Mouse (Mus musculus): ENCODE measurements at regions not wholly inside any gene's neighbourhood (a gene's known extent, or its start where the extent isn't known, plus 50 kb on each side); places are given as distances from the start of the nearest gene placed in this dataset.

- Histone ChIP-seq H3K27ac (no peak overlapping the region), H3K4me1 (replicated peaks) (0 out of 2 replicates have a peak, but pooled peaks cover 3% of the 10 kb centered on the region), H3K9me3 (no peaks in the 10 kb centered on the region), H3K36me3 (no peaks in the 10 kb centered on the region), H3K27me3 (ENCODE audit: insufficient read depth, poor library complexity, severe bottlenecking) (no peaks in the 10 kb centered on the region), H3K4me3 (no peak overlapping the region)
- no peak for DNase-seq (ENCODE audit: low spot score)
- WGBS, result 52% methylated on average over 4 of the region's 4 CpGs
Measured at GRCm38 (mm10) chr19:30354981-30355380, 122.2 kb downstream of the Mbl2 start.

GRCm38 (mm10) chr19:30358961-30359360 lies 126.2 kb downstream of the Mbl2 start:
- no peaks in the 10 kb centered on the region for H3K27me3 ChIP-seq (ENCODE audit: insufficient read depth, poor library complexity, severe bottlenecking)
- no peak for DNase-seq (ENCODE audit: low spot score)
- H3K27ac ChIP-seq, result no peak overlapping the region
- no peaks in the 10 kb centered on the region for H3K36me3 ChIP-seq
- H3K4me1 ChIP-seq (replicated peaks), result 0 out of 2 replicates have a peak, but pooled peaks cover 3% of the 10 kb centered on the region
- no peaks in the 10 kb centered on the region for H3K9me3 ChIP-seq
- WGBS, result 86% methylated on average over 6 of the region's 6 CpGs
- no peak overlapping the region for H3K4me3 ChIP-seq

GRCm38 (mm10) chr19:30371901-30372300 lies 139.2 kb downstream of the Mbl2 start:
- Histone ChIP-seq H3K36me3 (no peaks in the 10 kb centered on the region), H3K4me3 (no peak overlapping the region), H3K27me3 (ENCODE audit: insufficient read depth, poor library complexity, severe bottlenecking) (no peaks in the 10 kb centered on the region), H3K4me1 (replicated peaks) (no peaks in the 10 kb centered on the region), H3K27ac (no peak overlapping the region), H3K9me3 (no peaks in the 10 kb centered on the region)
- DNase-seq (ENCODE audit: low spot score), result no peak
- WGBS, result 75% methylated on average over 5 of the region's 5 CpGs

- Histone ChIP-seq H3K27me3 (ENCODE audit: insufficient read depth, poor library complexity, severe bottlenecking) (no peaks in the 10 kb centered on the region), H3K27ac (no peak overlapping the region), H3K36me3 (no peaks in the 10 kb centered on the region), H3K4me3 (no peak overlapping the region), H3K9me3 (no peaks in the 10 kb centered on the region), H3K4me1 (replicated peaks) (no peaks in the 10 kb centered on the region)
- WGBS, result 76% methylated on average over 6 of the region's 6 CpGs
- no peak for DNase-seq (ENCODE audit: low spot score)
Measured at GRCm38 (mm10) chr19:30379767-30380166, 147.0 kb downstream of the Mbl2 start.

- no peaks in the 10 kb centered on the region for H3K36me3 ChIP-seq
- H3K4me1 ChIP-seq (replicated peaks), result no peaks in the 10 kb centered on the region
- H3K27ac ChIP-seq, result no peak overlapping the region
- no peaks in the 10 kb centered on the region for H3K27me3 ChIP-seq (ENCODE audit: insufficient read depth, poor library complexity, severe bottlenecking)
- WGBS, result 87% methylated on average over 6 of the region's 6 CpGs
- H3K4me3 ChIP-seq, result no peak overlapping the region
- H3K9me3 ChIP-seq, result no peaks in the 10 kb centered on the region
- no peak for DNase-seq (ENCODE audit: low spot score)
Measured at GRCm38 (mm10) chr19:30380515-30381206, 147.9 kb downstream of the Mbl2 start.

- no peaks in the 10 kb centered on the region for H3K36me3 ChIP-seq
- no peak for DNase-seq (ENCODE audit: low spot score)
- WGBS, result 68% methylated on average over 5 of the region's 5 CpGs
- no peaks in the 10 kb centered on the region for H3K9me3 ChIP-seq
- no peaks in the 10 kb centered on the region for H3K27me3 ChIP-seq (ENCODE audit: insufficient read depth, poor library complexity, severe bottlenecking)
- H3K4me1 ChIP-seq (replicated peaks), result no peaks in the 10 kb centered on the region
- H3K27ac ChIP-seq, result no peak overlapping the region
- no peak overlapping the region for H3K4me3 ChIP-seq
Measured at GRCm38 (mm10) chr19:30393791-30394190, 155.7 kb downstream of the Dkk1 start.

- DNase-seq (ENCODE audit: low spot score), result no peak
- no peak overlapping the region for H3K4me3 ChIP-seq
- no peak overlapping the region for H3K27ac ChIP-seq
- WGBS, result 82% methylated on average over 6 of the region's 6 CpGs
- H3K4me1 ChIP-seq (replicated peaks), result no peaks in the 10 kb centered on the region
- no peaks in the 10 kb centered on the region for H3K27me3 ChIP-seq (ENCODE audit: insufficient read depth, poor library complexity, severe bottlenecking)
- H3K9me3 ChIP-seq, result no peaks in the 10 kb centered on the region
- H3K36me3 ChIP-seq, result no peaks in the 10 kb centered on the region
Measured at GRCm38 (mm10) chr19:30406943-30407342, 142.5 kb downstream of the Dkk1 start.

- H3K27me3 ChIP-seq (ENCODE audit: insufficient read depth, poor library complexity, severe bottlenecking), result peaks cover 9% of the 10 kb centered on the region
- peak overlapping the region; percentile 30 for H3K4me3 ChIP-seq
- 17% methylated on average over 10 of the region's 10 CpGs for WGBS
- DNase-seq (ENCODE audit: low spot score), result peak; percentile 80
- peaks cover 14% of the 10 kb centered on the region for H3K4me1 ChIP-seq (replicated peaks)
- H3K9me3 ChIP-seq, result no peaks in the 10 kb centered on the region
- no peaks in the 10 kb centered on the region for H3K36me3 ChIP-seq
- H3K27ac ChIP-seq, result peak overlapping the region; percentile 78
Measured at GRCm38 (mm10) chr19:30419556-30420280, 129.7 kb downstream of the Dkk1 start.

- DNase-seq (ENCODE audit: low spot score), result no peak
- Histone ChIP-seq H3K27ac (no peak overlapping the region), H3K4me1 (replicated peaks) (peaks cover 8% of the 10 kb centered on the region), H3K4me3 (no peak overlapping the region), H3K36me3 (no peaks in the 10 kb centered on the region), H3K9me3 (no peaks in the 10 kb centered on the region), H3K27me3 (ENCODE audit: insufficient read depth, poor library complexity, severe bottlenecking) (peaks cover 9% of the 10 kb centered on the region)
- WGBS, result 87% methylated on average over 2 of the region's 2 CpGs
Measured at GRCm38 (mm10) chr19:30425627-30426026, 123.8 kb downstream of the Dkk1 start.

GRCm38 (mm10) chr19:30427484-30427883 lies 122.0 kb downstream of the Dkk1 start:
- WGBS, result 6% methylated on average over 2 of the region's 2 CpGs
- Histone ChIP-seq H3K27me3 (ENCODE audit: insufficient read depth, poor library complexity, severe bottlenecking) (no peaks in the 10 kb centered on the region; the same call in 1 of the 2 replicates), H3K9me3 (no peaks in the 10 kb centered on the region), H3K4me1 (replicated peaks) (peaks cover 8% of the 10 kb centered on the region), H3K36me3 (no peaks in the 10 kb centered on the region), H3K27ac (no peak overlapping the region), H3K4me3 (no peak overlapping the region)
- DNase-seq (ENCODE audit: low spot score), result peak; percentile 27

- H3K27me3 ChIP-seq (ENCODE audit: insufficient read depth, poor library complexity, severe bottlenecking), result no peaks in the 10 kb centered on the region
Measured at GRCm38 (mm10) chr19:30433141-30433540, 116.3 kb downstream of the Dkk1 start.

GRCm38 (mm10) chr19:30435054-30435738 lies 114.3 kb downstream of the Dkk1 start:
- Histone ChIP-seq H3K9me3 (no peaks in the 10 kb centered on the region), H3K27me3 (ENCODE audit: insufficient read depth, poor library complexity, severe bottlenecking) (no peaks in the 10 kb centered on the region), H3K36me3 (no peaks in the 10 kb centered on the region), H3K4me3 (no peak overlapping the region), H3K27ac (no peak overlapping the region), H3K4me1 (replicated peaks) (no peaks in the 10 kb centered on the region)
- WGBS, result 69% methylated on average over 12 of the region's 12 CpGs
- DNase-seq (ENCODE audit: low spot score), result no peak

More at GRCm38 (mm10) chr19:30433141-30433540, 116.3 kb downstream of the Dkk1 start:
- no peak overlapping the region for H3K4me3 ChIP-seq
- H3K4me1 ChIP-seq (replicated peaks), result no peaks in the 10 kb centered on the region
- 96% methylated on average over 1 of the region's 1 CpGs for WGBS
- no peaks in the 10 kb centered on the region for H3K9me3 ChIP-seq
- DNase-seq (ENCODE audit: low spot score), result no peak
- H3K36me3 ChIP-seq, result no peaks in the 10 kb centered on the region
- H3K27ac ChIP-seq, result no peak overlapping the region

Measured in hindbrain, embryonic 10.5 days (tissue).